15 mouse cellular contexts compared by ENCODE assay signal in genomic region chr16:41317992-41318391, GRCm38 (mm10).
"Had no signal": no experiment of that assay in that cellular context is flagged by ENCODE, and none has a peak within 500 bp of the region (broad histone marks: within the 10 kb centered on the region; RNA-seq: fewer than 3 reads in every experiment).

No protein-coding gene starts in this region.

- H3K4me1 ChIP-seq: liver, embryonic 13.5 days; midbrain, embryonic 12.5 days; midbrain, embryonic 15.5 days; neural tube, embryonic 12.5 days; neural tube, embryonic 15.5 days had no signal

- H3K4me3 ChIP-seq: left cerebral cortex, adult 2 months; liver, embryonic 13.5 days; midbrain, embryonic 12.5 days; midbrain, embryonic 15.5 days; neural tube, embryonic 12.5 days; neural tube, embryonic 15.5 days had no signal

- H3K27ac ChIP-seq: left cerebral cortex, adult 2 months; liver, embryonic 13.5 days; macrophage; midbrain, embryonic 12.5 days; midbrain, embryonic 15.5 days; neural tube, embryonic 12.5 days; neural tube, embryonic 15.5 days had no signal

- H3K9me3 ChIP-seq: liver, embryonic 13.5 days; midbrain, embryonic 12.5 days; midbrain, embryonic 15.5 days; neural tube, embryonic 12.5 days; neural tube, embryonic 15.5 days had no signal

- H3K9ac ChIP-seq: liver, embryonic 13.5 days; midbrain, embryonic 12.5 days; midbrain, embryonic 15.5 days; neural tube, embryonic 12.5 days; neural tube, embryonic 15.5 days had no signal

- DNase-seq: kidney, adult 18-20 months; kidney, adult 9 months; kidney, postnatal 14 days; kidney, postnatal 4 days; liver, embryonic 13.5 days; lung, adult 2 months; right cerebral cortex, adult 18-20 months; thymus, adult 18-20 months; thymus, postnatal 36 days had no signal

- H3K27me3 ChIP-seq: liver, embryonic 13.5 days; midbrain, embryonic 12.5 days; midbrain, embryonic 15.5 days; neural tube, embryonic 12.5 days; neural tube, embryonic 15.5 days had no signal

- ATAC-seq: midbrain, embryonic 15.5 days had no signal

- H3K4me2 ChIP-seq: liver, embryonic 13.5 days; midbrain, embryonic 12.5 days; midbrain, embryonic 15.5 days; neural tube, embryonic 12.5 days; neural tube, embryonic 15.5 days had no signal

- H3K36me3 ChIP-seq: liver, embryonic 13.5 days; midbrain, embryonic 12.5 days; midbrain, embryonic 15.5 days; neural tube, embryonic 12.5 days; neural tube, embryonic 15.5 days had no signal
